Mouse (Mus musculus): Measurements from ENCODE around the gene Pfkfb2. TPM values are rescaled to one million over a fixed set of nuclear protein-coding genes. Genes with fewer than 3 reads are reported as not detected.
"Not testable (repeated sequence)": the region's sequence is repeated elsewhere in the genome, so short reads cannot be mapped to it uniquely, and the experiment has no call there.

The Pfkfb2 gene
- polyA plus RNA-seq, 1 experiment from 2014 or later = 4.6 TPM

GRCm38 (mm10) chr1:130659641-130660040, 69.4 kb downstream of the Pfkfb2 start:
- H3K27ac ChIP-seq (replicated peaks); DNase-seq (ENCODE audit: low spot score); H3K27me3 ChIP-seq (replicated peaks; ENCODE audit: low read depth, poor library complexity, severe bottlenecking); H3K9me3 ChIP-seq; H3K4me3 ChIP-seq; H3K4me1 ChIP-seq; H3K36me3 ChIP-seq (replicated peaks): not testable (repeated sequence)
- WGBS = 42% methylated on average over 5 of the region's 5 CpGs

- H3K4me1 ChIP-seq = no peaks in the 10 kb centered on the region
- 65% methylated on average over 4 of the region's 4 CpGs for WGBS
- H3K4me3 ChIP-seq = no peak overlapping the region
- H3K27ac ChIP-seq (replicated peaks) = no peak overlapping the region
- H3K27me3 ChIP-seq (replicated peaks; ENCODE audit: low read depth, poor library complexity, severe bottlenecking) = no peaks in the 10 kb centered on the region
- H3K36me3 ChIP-seq (replicated peaks) = no peaks in the 10 kb centered on the region
- H3K9me3 ChIP-seq = no peaks in the 10 kb centered on the region
- no peak for DNase-seq (ENCODE audit: low spot score)
Measured at GRCm38 (mm10) chr1:130644103-130644502, 85.0 kb downstream of the Pfkfb2 start.

GRCm38 (mm10) chr1:130640967-130641366, 88.1 kb downstream of the Pfkfb2 start:
- Histone ChIP-seq H3K27ac (replicated peaks) (no peak overlapping the region), H3K4me3 (no peak overlapping the region), H3K9me3 (no peaks in the 10 kb centered on the region), H3K4me1 (no peaks in the 10 kb centered on the region), H3K36me3 (replicated peaks) (no peaks in the 10 kb centered on the region), H3K27me3 (replicated peaks; ENCODE audit: low read depth, poor library complexity, severe bottlenecking) (no peaks in the 10 kb centered on the region)
- no peak for DNase-seq (ENCODE audit: low spot score)

Other genes with a start within 250 kb of the Pfkfb2 start
- not detected in 2 replicates for gene Zp3r, start 99.6 kb downstream of the Pfkfb2 start, polyA plus RNA-seq (2016; fragmentation: Nextera tagmentation; extraction: Ambion mirVana)
- gene C4bp, start 67.6 kb downstream of the Pfkfb2 start, polyA plus RNA-seq (2016; fragmentation: Nextera tagmentation; extraction: Ambion mirVana) = not detected in 2 replicates
- gene Gm29427, start 13.5 kb downstream of the Pfkfb2 start, polyA plus RNA-seq (2016; fragmentation: Nextera tagmentation; extraction: Ambion mirVana) = not detected in 2 replicates
- gene Yod1, start 11.9 kb downstream of the Pfkfb2 start, polyA plus RNA-seq (2016; fragmentation: Nextera tagmentation; extraction: Ambion mirVana) = 9.2 and 10.6 TPM in 2 replicates
- 0.47 and 0.72 TPM in 2 replicates for gene AA986860, start 2.7 kb upstream of the Pfkfb2 start, polyA plus RNA-seq (2016; fragmentation: Nextera tagmentation; extraction: Ambion mirVana)
- gene Fcamr, start 71.6 kb upstream of the Pfkfb2 start, polyA plus RNA-seq (2016; fragmentation: Nextera tagmentation; extraction: Ambion mirVana) = not detected in 2 replicates
- not detected in 2 replicates for gene Pigr, start 97.4 kb upstream of the Pfkfb2 start, polyA plus RNA-seq (2016; fragmentation: Nextera tagmentation; extraction: Ambion mirVana)
- gene Fcmr, start 136.4 kb upstream of the Pfkfb2 start, polyA plus RNA-seq (2016; fragmentation: Nextera tagmentation; extraction: Ambion mirVana) = not detected in 2 replicates
- not detected in 2 replicates for gene Il24, start 158.2 kb upstream of the Pfkfb2 start, polyA plus RNA-seq (2016; fragmentation: Nextera tagmentation; extraction: Ambion mirVana)
- not detected in 2 replicates for gene Il20, start 182.2 kb upstream of the Pfkfb2 start, polyA plus RNA-seq (2016; fragmentation: Nextera tagmentation; extraction: Ambion mirVana)
- gene Il19, start 210.9 kb upstream of the Pfkfb2 start, polyA plus RNA-seq (2016; fragmentation: Nextera tagmentation; extraction: Ambion mirVana) = 0.21 and 0.39 TPM in 2 replicates